Mouse (Mus musculus): ENCODE measurements around the gene Ghitm. TPM values are rescaled to one million over a fixed set of nuclear protein-coding genes. Genes with fewer than 3 reads are reported as not detected.

Gene Ghitm
- polyA plus RNA-seq, 1 experiment from 2014 or later, result 175 TPM

DNA sequence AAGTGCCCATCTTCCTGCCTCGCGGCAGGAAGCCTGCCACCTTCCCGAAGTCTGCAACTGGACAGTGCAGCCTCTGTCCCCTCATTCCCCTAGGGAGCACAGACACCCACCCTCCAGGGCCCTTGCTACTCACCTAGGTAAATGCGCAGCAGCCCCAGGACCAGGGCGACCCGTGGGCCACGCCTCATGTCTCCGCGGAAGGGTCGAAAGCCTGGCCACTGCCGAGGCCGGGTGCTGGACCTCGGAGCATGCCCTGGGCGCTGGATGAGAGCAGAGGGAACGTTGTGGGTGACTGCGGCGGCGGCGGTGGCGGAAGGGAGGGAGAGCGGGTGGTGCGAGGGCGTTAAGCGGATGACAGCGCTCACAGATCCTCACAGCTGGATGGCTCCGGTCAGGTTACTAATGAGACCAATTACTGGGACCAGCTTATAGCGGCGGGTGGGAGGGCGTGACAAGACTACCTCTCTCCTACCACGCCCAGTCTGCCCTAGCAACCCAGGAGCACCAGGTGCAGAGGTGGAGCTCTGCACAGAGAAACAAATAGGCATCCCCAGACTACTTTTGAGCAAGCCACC, 37.0 kb downstream of the Ghitm start, which contains the start of gene Cdhr1:
Gene Cdhr1, minus strand, starts transcription at position 392 of the 575 bp plus-strand sequence.
- WGBS, result 2% methylated on average over 30 of the region's 30 CpGs
- peak within 1 kb of the TSS; percentile 63 for H3K9ac ChIP-seq

DNA sequence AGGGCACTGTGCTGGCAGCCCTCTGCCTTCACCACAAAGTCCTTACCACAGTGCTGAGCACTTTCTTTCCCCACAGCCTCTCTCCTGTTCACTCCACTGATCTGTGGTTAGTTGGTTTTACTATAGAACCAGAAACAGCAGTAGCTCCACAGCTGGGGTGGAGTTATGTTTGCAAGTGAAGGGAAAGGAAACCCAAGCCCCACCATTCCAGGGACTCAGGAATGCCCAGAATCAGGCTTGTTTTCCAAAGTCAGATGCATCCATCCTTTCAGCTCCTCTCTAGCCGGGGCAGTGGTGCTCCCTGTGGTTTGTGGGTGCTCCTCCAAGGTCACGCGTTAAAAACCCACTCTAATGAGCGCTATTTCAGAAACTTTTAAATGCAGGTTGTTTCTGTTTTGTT, 39.5 kb downstream of the Ghitm start:
- H3K9me3 ChIP-seq (replicated peaks), result no peaks in the 10 kb centered on the region
- 83% methylated on average over 4 of the region's 4 CpGs for WGBS
- no peak overlapping the region for H3K4me2 ChIP-seq
- H3K27me3 ChIP-seq, result peaks cover 29% of the 10 kb centered on the region
- no peaks in the 10 kb centered on the region for H3K36me3 ChIP-seq (ENCODE audit: poor library complexity, severe bottlenecking)
- no peak for ATAC-seq
- no peak overlapping the region for H3K4me3 ChIP-seq
- H3K27ac ChIP-seq, result no peak overlapping the region
- no peak overlapping the region for H3K9ac ChIP-seq
- peaks cover 9% of the 10 kb centered on the region for H3K4me1 ChIP-seq

More for the DNA sequence above, 37.0 kb downstream of the Ghitm start, which contains the start of gene Cdhr1:
- H3K9me3 ChIP-seq (replicated peaks), result no peaks in the 10 kb centered on the region
- H3K27me3 ChIP-seq, result peaks cover 35% of the 10 kb centered on the region
- no peaks in the 10 kb centered on the region for H3K36me3 ChIP-seq (ENCODE audit: poor library complexity, severe bottlenecking)
- H3K4me1 ChIP-seq, result peaks cover 9% of the 10 kb centered on the region
- no peak within 1 kb of the TSS for H3K27ac ChIP-seq
- H3K4me3 ChIP-seq, result peak within 1 kb of the TSS; percentile 41
- H3K4me2 ChIP-seq, result peak within 1 kb of the TSS; percentile 77
- peak; percentile 85 for ATAC-seq

DNA sequence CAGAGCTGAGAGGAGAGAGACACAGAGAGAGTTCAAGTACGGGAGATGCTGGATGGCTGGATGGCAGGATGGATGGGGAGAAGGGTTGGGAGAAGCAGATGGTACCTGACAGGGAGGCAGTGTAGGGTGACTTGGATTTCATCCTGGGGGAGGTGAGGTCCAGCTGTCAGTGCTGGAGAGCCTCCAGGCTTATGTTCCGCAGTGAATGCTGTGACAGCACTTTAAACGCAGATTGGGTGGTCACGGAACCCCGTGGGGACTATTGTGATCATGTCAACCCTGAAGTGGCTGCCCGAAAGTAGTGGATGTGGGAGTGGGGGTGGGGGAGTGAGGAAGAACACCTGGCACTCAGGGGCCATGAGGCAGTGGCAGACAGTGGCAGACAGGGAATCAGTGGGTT, 40.6 kb downstream of the Ghitm start:
- H3K9ac ChIP-seq, result no peak overlapping the region
- no peaks in the 10 kb centered on the region for H3K36me3 ChIP-seq (ENCODE audit: poor library complexity, severe bottlenecking)
- peaks cover 9% of the 10 kb centered on the region for H3K4me1 ChIP-seq
- H3K4me2 ChIP-seq, result no peak overlapping the region
- no peaks in the 10 kb centered on the region for H3K9me3 ChIP-seq (replicated peaks)
- peaks cover 25% of the 10 kb centered on the region for H3K27me3 ChIP-seq
- 69% methylated on average over 6 of the region's 6 CpGs for WGBS
- ATAC-seq, result no peak
- H3K27ac ChIP-seq, result no peak overlapping the region
- no peak overlapping the region for H3K4me3 ChIP-seq

DNA sequence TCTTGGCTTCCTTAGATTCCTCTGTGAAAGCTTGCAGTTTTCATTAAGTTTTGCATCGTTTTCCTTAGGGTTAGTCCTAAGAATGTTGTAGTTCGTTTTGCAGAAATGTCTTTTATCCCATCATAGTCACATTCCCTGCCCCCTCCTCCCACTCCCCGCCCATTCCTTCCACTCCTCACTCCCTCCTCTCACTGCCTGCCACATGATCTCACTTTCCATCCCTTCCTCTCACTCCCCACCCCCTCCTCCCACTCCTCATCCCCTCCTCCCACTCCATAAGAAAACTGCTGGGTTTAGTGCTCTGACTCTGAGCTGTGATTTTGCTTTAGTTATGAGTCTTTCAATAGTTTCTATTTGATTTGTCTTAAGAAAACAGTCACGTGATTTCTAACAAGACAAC, 51.3 kb downstream of the Ghitm start:
- Histone ChIP-seq H3K4me3 (no peak overlapping the region), H3K27me3 (no peaks in the 10 kb centered on the region), H3K9me3 (replicated peaks) (no peaks in the 10 kb centered on the region), H3K36me3 (ENCODE audit: poor library complexity, severe bottlenecking) (no peaks in the 10 kb centered on the region), H3K4me1 (no peaks in the 10 kb centered on the region), H3K4me2 (no peak overlapping the region), H3K27ac (no peak overlapping the region), H3K9ac (no peak overlapping the region)
- ATAC-seq, result no peak
- WGBS, result 23% methylated on average over 4 of the region's 4 CpGs

DNA sequence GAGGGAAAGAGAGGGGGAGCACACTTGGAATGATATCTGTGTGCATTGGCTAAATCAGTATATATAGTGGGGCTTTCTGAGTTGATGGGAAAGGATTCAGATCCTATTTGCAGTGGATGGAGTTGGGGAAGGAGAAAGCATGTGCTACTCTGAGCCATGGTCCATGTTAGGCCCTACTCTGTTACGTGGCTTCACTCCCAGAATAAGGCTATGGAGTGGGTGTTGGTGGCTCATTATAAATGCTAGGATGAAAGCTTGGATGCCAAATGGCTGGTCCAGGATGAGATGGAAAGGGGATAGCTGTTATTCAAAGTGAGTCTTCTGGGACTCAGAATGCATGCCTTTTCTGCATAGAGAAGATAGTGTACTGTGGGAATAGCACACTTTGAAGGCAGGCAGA, 54.3 kb downstream of the Ghitm start:
- no peak overlapping the region for H3K4me2 ChIP-seq
- no peaks in the 10 kb centered on the region for H3K4me1 ChIP-seq
- WGBS, result 83% methylated on average over 1 of the region's 1 CpGs

More for the DNA sequence above, 54.3 kb downstream of the Ghitm start:
- Histone ChIP-seq H3K27me3 (no peaks in the 10 kb centered on the region), H3K27ac (no peak overlapping the region), H3K9ac (no peak overlapping the region), H3K4me3 (no peak overlapping the region), H3K36me3 (ENCODE audit: poor library complexity, severe bottlenecking) (no peaks in the 10 kb centered on the region), H3K9me3 (replicated peaks) (no peaks in the 10 kb centered on the region)
- no peak for ATAC-seq

Other genes starting within 250 kb of the Ghitm start
- 52.7 and 53.2 TPM in 2 replicates for gene Ccser2, start 166.5 kb downstream of the Ghitm start, polyA plus RNA-seq (2015; fragmentation: Nextera tagmentation; extraction: Ambion mirVana)
- gene Rgr, start 86.3 kb downstream of the Ghitm start, polyA plus RNA-seq (2015; fragmentation: Nextera tagmentation; extraction: Ambion mirVana), result not detected in 2 replicates
- gene Lrit1, start 80.4 kb downstream of the Ghitm start, polyA plus RNA-seq (2015; fragmentation: Nextera tagmentation; extraction: Ambion mirVana), result not detected in 2 replicates
- gene Lrit2, start 67.3 kb downstream of the Ghitm start, polyA plus RNA-seq (2015; fragmentation: Nextera tagmentation; extraction: Ambion mirVana), result not detected in 2 replicates
- 0.37 and 0.74 TPM in 2 replicates for gene Cdhr1, start 36.9 kb downstream of the Ghitm start, polyA plus RNA-seq (2015; fragmentation: Nextera tagmentation; extraction: Ambion mirVana)
- gene 2610528A11Rik, start 21.2 kb downstream of the Ghitm start, polyA plus RNA-seq (2015; fragmentation: Nextera tagmentation; extraction: Ambion mirVana), result 0.26 TPM in 1 of 2 replicates, not detected in the other